Mouse (Mus musculus): Measurements from ENCODE around the gene Ttyh3.

Gene Ttyh3

GRCm38 (mm10) chr5:140610273-140611011, 38.4 kb downstream of the Ttyh3 start:
- DNase-seq (ENCODE audit: low read depth, low spot score): no peak

- no peak for DNase-seq (ENCODE audit: low read depth, low spot score)
Observed at GRCm38 (mm10) chr5:140609511-140610272, 39.1 kb downstream of the Ttyh3 start.

- no peak for DNase-seq (ENCODE audit: low read depth, low spot score)
Observed at GRCm38 (mm10) chr5:140608634-140609015, 40.2 kb downstream of the Ttyh3 start.

GRCm38 (mm10) chr5:140607836-140608633, 40.8 kb downstream of the Ttyh3 start:
- DNase-seq (ENCODE audit: low read depth, low spot score): no peak

- peak; percentile 87 for DNase-seq (ENCODE audit: low read depth, low spot score)
Observed at GRCm38 (mm10) chr5:140607001-140607835, 41.6 kb downstream of the Ttyh3 start, which contains the start of gene Lfng. Gene Lfng, plus strand, starts transcription at chr5:140607320.

- DNase-seq (ENCODE audit: low read depth, low spot score): no peak
Observed at GRCm38 (mm10) chr5:140606386-140606785, 42.4 kb downstream of the Ttyh3 start.

GRCm38 (mm10) chr5:140605228-140605627, 43.6 kb downstream of the Ttyh3 start:
- DNase-seq (ENCODE audit: low read depth, low spot score): no peak

- no peak for DNase-seq (ENCODE audit: low read depth, low spot score)
Observed at GRCm38 (mm10) chr5:140604386-140604785, 44.4 kb downstream of the Ttyh3 start.

- DNase-seq (ENCODE audit: low read depth, low spot score): no peak
Observed at GRCm38 (mm10) chr5:140602540-140602939, 46.3 kb downstream of the Ttyh3 start.

- DNase-seq (ENCODE audit: low read depth, low spot score): no peak
Observed at GRCm38 (mm10) chr5:140601712-140602111, 47.1 kb downstream of the Ttyh3 start.

- DNase-seq (ENCODE audit: low read depth, low spot score): no peak
Observed at GRCm38 (mm10) chr5:140599939-140600338, 48.9 kb downstream of the Ttyh3 start.

GRCm38 (mm10) chr5:140597787-140598186, 51.0 kb downstream of the Ttyh3 start:
- DNase-seq (ENCODE audit: low read depth, low spot score): no peak

- no peak for DNase-seq (ENCODE audit: low read depth, low spot score)
Observed at GRCm38 (mm10) chr5:140596927-140597588, 51.8 kb downstream of the Ttyh3 start.

- DNase-seq (ENCODE audit: low read depth, low spot score): no peak
Observed at GRCm38 (mm10) chr5:140596426-140596825, 52.4 kb downstream of the Ttyh3 start.

GRCm38 (mm10) chr5:140594846-140595245, 54.0 kb downstream of the Ttyh3 start:
- DNase-seq (ENCODE audit: low read depth, low spot score): no peak

- DNase-seq (ENCODE audit: low read depth, low spot score): no peak
Observed at GRCm38 (mm10) chr5:140589082-140589774, 59.6 kb downstream of the Ttyh3 start.

- DNase-seq (ENCODE audit: low read depth, low spot score): no peak
Observed at GRCm38 (mm10) chr5:140583732-140584368, 65.0 kb downstream of the Ttyh3 start.

GRCm38 (mm10) chr5:140582995-140583731, 65.7 kb downstream of the Ttyh3 start:
- DNase-seq (ENCODE audit: low read depth, low spot score): no peak

GRCm38 (mm10) chr5:140581569-140581968, 67.3 kb downstream of the Ttyh3 start:
- peak; percentile 69 for DNase-seq (ENCODE audit: low read depth, low spot score)
